Mouse (Mus musculus) liver, postnatal 0 days (tissue): Measurements from ENCODE around the gene E330021D16Rik. TPM values are rescaled to one million over a fixed set of nuclear protein-coding genes. Genes with fewer than 3 reads are reported as not detected.

Experiments
- ATAC-seq: fragments of 200-750 bp; cut with Nextera tagmentation; 2 replicates; pipeline ENCODE4 v1.8.0; 2017; ENCODE audit warnings: mild to moderate bottlenecking, moderate library complexity
- DNase-seq: peaks from one replicate; pipeline ENCODE4 v3.0.0-alpha.2; 2016
- H3K27ac ChIP-seq: fragments of 300-500 bp; sonication (generic); 2 replicates; pipeline ENCODE4 v1.5.1; 2014; ENCODE audit warnings: antibody characterized with exemption, moderate library complexity, mild to moderate bottlenecking, low read depth
- H3K27me3 ChIP-seq: fragments of 300-500 bp; sonication (generic); 2 replicates; pipeline ENCODE4 v1.6.1; 2014; ENCODE audit warnings: low read length, control low read depth, mixed read lengths; ENCODE audit not compliant: insufficient read depth
- H3K36me3 ChIP-seq: fragments of 300-500 bp; sonication (generic); replicated peaks from 2 replicates; pipeline ENCODE4 v1.6.1; 2014; ENCODE audit warnings: mild to moderate bottlenecking, control low read depth, low read length, moderate library complexity, mixed read lengths; ENCODE audit not compliant: insufficient read depth
- H3K4me1 ChIP-seq: fragments of 300-500 bp; sonication (generic); 2 replicates; pipeline ENCODE4 v1.6.1; 2014; ENCODE audit warnings: antibody characterized with exemption, mild to moderate bottlenecking, control low read depth; ENCODE audit not compliant: insufficient read depth
- H3K4me2 ChIP-seq: fragments of 300-500 bp; sonication (generic); 2 replicates; pipeline ENCODE4 v1.6.1; 2014; ENCODE audit warnings: low read depth, mild to moderate bottlenecking, low read length, moderate library complexity, mixed read lengths
- H3K4me3 ChIP-seq: fragments of 300-500 bp; sonication (generic); 2 replicates; pipeline ENCODE4 v1.5.1; 2014; ENCODE audit warnings: low read depth, low read length
- H3K9ac ChIP-seq: fragments of 300-500 bp; sonication (generic); replicated peaks from 2 replicates; pipeline ENCODE4 v1.6.1; 2014; ENCODE audit warnings: mild to moderate bottlenecking, moderate library complexity
- H3K9me3 ChIP-seq: fragments of 300-500 bp; sonication (generic); 2 replicates; pipeline ENCODE4 v1.6.1; 2016; ENCODE audit warnings: mild to moderate bottlenecking, control low read depth, low read length, mixed read lengths
- CTCF ChIP-seq: sonication (generic); IDR thresholded peaks from 2 replicates; pipeline ENCODE4 v1.5.1; 2016; ENCODE audit warnings: antibody characterized with exemption, low read depth
- EP300 ChIP-seq: IDR thresholded peaks from 2 replicates; pipeline ENCODE4 v1.6.1; 2016; ENCODE audit warnings: antibody characterized with exemption, low read depth, mild to moderate bottlenecking
- WGBS: fragments of 180-500 bp; shearing (Covaris S2); extraction: QIAGEN DNeasy Blood & Tissue Kit; methylation state at CpG from one replicate; pipeline ENCODE4 v1.1.7; 2014; ENCODE audit not compliant: insufficient replicate concordance; 5-methylcytosine and 5-hydroxymethylcytosine counted together
- polyA plus RNA-seq: library from polyadenylated mRNA; unstranded; fragments of >200 nt; fragmentation: Nextera tagmentation; extraction: Ambion mirVana; gene quantifications from 2 replicates; pipeline ENCODE4 v1.2.1, GENCODE M21; 2015

E330021D16Rik gene
- polyA plus RNA-seq, 1 experiment from 2014 or later = 0.67 TPM

GRCm38 (mm10) chr6:136433573-136433972, 18.2 kb upstream of the E330021D16Rik start:
- ATAC-seq = no peak
- no peak for TF ChIP-seq EP300
- TF ChIP-seq CTCF = no peak
- Histone ChIP-seq H3K9ac (no peak overlapping the region), H3K27me3 (no peaks in the 10 kb centered on the region), H3K36me3 (no peaks in the 10 kb centered on the region), H3K4me3 (no peak overlapping the region), H3K4me2 (no peak overlapping the region), H3K27ac (no peak overlapping the region), H3K4me1 (no peaks in the 10 kb centered on the region), H3K9me3 (no peaks in the 10 kb centered on the region)
- 76% methylated on average over 6 of the region's 6 CpGs for WGBS
- no peak for DNase-seq

GRCm38 (mm10) chr6:136431896-136432248, 16.5 kb upstream of the E330021D16Rik start:
- no peaks in the 10 kb centered on the region for H3K36me3 ChIP-seq
- no peak overlapping the region for H3K9ac ChIP-seq
- H3K4me2 ChIP-seq = no peak overlapping the region
- H3K27ac ChIP-seq = no peak overlapping the region
- H3K27me3 ChIP-seq = no peaks in the 10 kb centered on the region
- WGBS = 45% methylated on average over 7 of the region's 7 CpGs
- H3K4me3 ChIP-seq = no peak overlapping the region
- ATAC-seq = no peak
- no peaks in the 10 kb centered on the region for H3K9me3 ChIP-seq
- TF ChIP-seq EP300 (no peak), CTCF (no peak)
- H3K4me1 ChIP-seq = no peaks in the 10 kb centered on the region
- DNase-seq = no peak

- Histone ChIP-seq H3K27me3 (no peaks in the 10 kb centered on the region), H3K9ac (no peak overlapping the region), H3K27ac (no peak overlapping the region), H3K9me3 (no peaks in the 10 kb centered on the region), H3K36me3 (no peaks in the 10 kb centered on the region), H3K4me2 (no peak overlapping the region), H3K4me3 (no peak overlapping the region), H3K4me1 (no peaks in the 10 kb centered on the region)
- ATAC-seq (no peak), DNase-seq (no peak)
- TF ChIP-seq CTCF = no peak
- 58% methylated on average over 10 of the region's 10 CpGs for WGBS
Observed at GRCm38 (mm10) chr6:136431169-136431895, 16.0 kb upstream of the E330021D16Rik start.

GRCm38 (mm10) chr6:136429441-136429840, 14.1 kb upstream of the E330021D16Rik start:
- H3K4me1 ChIP-seq = no peaks in the 10 kb centered on the region
- no peaks in the 10 kb centered on the region for H3K36me3 ChIP-seq
- TF ChIP-seq EP300 (no peak), CTCF (no peak)
- no peak overlapping the region for H3K27ac ChIP-seq
- no peak overlapping the region for H3K4me2 ChIP-seq
- DNase-seq (no peak), ATAC-seq (peak; percentile 70)
- H3K4me3 ChIP-seq = no peak overlapping the region
- no peak overlapping the region for H3K9ac ChIP-seq
- WGBS = 59% methylated on average over 4 of the region's 4 CpGs
- no peaks in the 10 kb centered on the region for H3K9me3 ChIP-seq
- H3K27me3 ChIP-seq = no peaks in the 10 kb centered on the region

- Histone ChIP-seq H3K4me3 (no peak overlapping the region), H3K9ac (no peak overlapping the region), H3K4me1 (no peaks in the 10 kb centered on the region), H3K36me3 (no peaks in the 10 kb centered on the region), H3K27me3 (no peaks in the 10 kb centered on the region), H3K9me3 (no peaks in the 10 kb centered on the region), H3K4me2 (no peak overlapping the region), H3K27ac (no peak overlapping the region)
- ATAC-seq (peak; percentile 57), DNase-seq (no peak)
- 75% methylated on average over 5 of the region's 5 CpGs for WGBS
- no peak for TF ChIP-seq EP300
- no peak for TF ChIP-seq CTCF
Observed at GRCm38 (mm10) chr6:136428412-136428811, 13.0 kb upstream of the E330021D16Rik start.

GRCm38 (mm10) chr6:136427240-136427639, 11.9 kb upstream of the E330021D16Rik start:
- no peak overlapping the region for H3K27ac ChIP-seq
- no peaks in the 10 kb centered on the region for H3K36me3 ChIP-seq
- no peak for ATAC-seq

More at GRCm38 (mm10) chr6:136427240-136427639, 11.9 kb upstream of the E330021D16Rik start:
- Histone ChIP-seq H3K4me3 (no peak overlapping the region), H3K9me3 (no peaks in the 10 kb centered on the region), H3K27me3 (no peaks in the 10 kb centered on the region), H3K9ac (no peak overlapping the region), H3K4me2 (no peak overlapping the region), H3K4me1 (no peaks in the 10 kb centered on the region)
- WGBS = 75% methylated on average over 6 of the region's 6 CpGs
- no peak for DNase-seq
- TF ChIP-seq EP300 (no peak), CTCF (no peak)
